Mouse (Mus musculus) gastrocnemius, adult 2 months (tissue): ENCODE data around the gene Tep1. TPM values are rescaled to one million over a fixed set of nuclear protein-coding genes. Genes with fewer than 3 reads are reported as not detected.
"Not testable (repeated sequence)": the region's sequence is repeated elsewhere in the genome, so short reads cannot be mapped to it uniquely, and the experiment has no call there.

Experiments used
- DNase-seq: peaks from one replicate; pipeline ENCODE4 v3.0.0; 2022
- H3K27ac ChIP-seq: fragments of 200-600 bp; 2 replicates; pipeline ENCODE4 v1.8.1; 2022; ENCODE audit warnings: mild to moderate bottlenecking
- H3K4me3 ChIP-seq: fragments of 200-600 bp; 2 replicates; pipeline ENCODE4 v1.8.1; 2022; ENCODE audit warnings: mild to moderate bottlenecking, moderate library complexity
- CTCF ChIP-seq: fragments of 200-600 bp; IDR thresholded peaks from 2 replicates; pipeline ENCODE4 v1.8.1; 2022; ENCODE audit warnings: antibody characterized with exemption, mild to moderate bottlenecking, moderate library complexity
- intact Hi-C: fragments of 180-260 bp; cut with DNase I; formaldehyde crosslinking; loops from one replicate; pipeline ENCODE4 v1.15.1; 2025
- total RNA-seq, 2 experiments: library from RNA; stranded (reverse); gene quantifications; 2 replicates each; pipeline ENCODE4 v1.2.3; 2021

Tep1 gene
- total RNA-seq, 2 experiments from 2014 or later = 6.6 to 9.5 TPM

GRCm38 (mm10) chr14:50855788-50856187, 14.6 kb downstream of the Tep1 start:
- intact Hi-C loops = no loop called here
- no peak overlapping the region for H3K4me3 ChIP-seq
- DNase-seq = no peak

GRCm38 (mm10) chr14:50837236-50837635, 33.1 kb downstream of the Tep1 start:
- peak; percentile 34 for DNase-seq
- no peak overlapping the region for H3K4me3 ChIP-seq
- H3K27ac ChIP-seq = no peak overlapping the region
- peak; percentile 42 for TF ChIP-seq CTCF
- intact Hi-C loops = no loop called here

More at GRCm38 (mm10) chr14:50855788-50856187, 14.6 kb downstream of the Tep1 start:
- H3K27ac ChIP-seq = no peak overlapping the region
- TF ChIP-seq CTCF = no peak

- no peak for TF ChIP-seq CTCF
- intact Hi-C loops = no loop called here
- H3K27ac ChIP-seq = no peak overlapping the region
- no peak for DNase-seq
- H3K4me3 ChIP-seq = no peak overlapping the region
Measured at GRCm38 (mm10) chr14:50834435-50834834, 35.9 kb downstream of the Tep1 start.

- H3K4me3 ChIP-seq = no peak overlapping the region
- no peak overlapping the region for H3K27ac ChIP-seq
- no peak for TF ChIP-seq CTCF
- intact Hi-C loops = no loop called here
- DNase-seq = no peak
Measured at GRCm38 (mm10) chr14:50833964-50834363, 36.4 kb downstream of the Tep1 start.

- no peak for TF ChIP-seq CTCF
- Histone ChIP-seq H3K4me3 (peak overlapping the region; percentile 37), H3K27ac (no peak overlapping the region)
- intact Hi-C loops = loop anchor here (10.0 kb wide), 1 partner anchor 65 kb away; no protein-coding TSS in a partner anchor
- DNase-seq = peak; percentile 41
Measured at GRCm38 (mm10) chr14:50829878-50830277, 40.5 kb downstream of the Tep1 start.

- Histone ChIP-seq H3K27ac (no peak overlapping the region), H3K4me3 (no peak overlapping the region)
- DNase-seq = no peak
- TF ChIP-seq CTCF = no peak
- intact Hi-C loops = loop anchor here (10.0 kb wide), 1 partner anchor 62 kb away; no protein-coding TSS in a partner anchor
Measured at GRCm38 (mm10) chr14:50826579-50826978, 43.8 kb downstream of the Tep1 start.

- DNase-seq = no peak
- no peak overlapping the region for H3K4me3 ChIP-seq
- no peak overlapping the region for H3K27ac ChIP-seq
- intact Hi-C loops = loop anchor here (10.0 kb wide), 1 partner anchor 59 kb away; no protein-coding TSS in a partner anchor
- no peak for TF ChIP-seq CTCF
Measured at GRCm38 (mm10) chr14:50824219-50824618, 46.1 kb downstream of the Tep1 start.

- peak; percentile 18; the same call in 1 of the 2 replicates for TF ChIP-seq CTCF
- Histone ChIP-seq H3K27ac (no peak overlapping the region), H3K4me3 (no peak overlapping the region)
- intact Hi-C loops = loop anchor here (10.0 kb wide), 1 partner anchor 58 kb away; no protein-coding TSS in a partner anchor
- no peak for DNase-seq
Measured at GRCm38 (mm10) chr14:50823240-50823639, 47.1 kb downstream of the Tep1 start.

- DNase-seq = no peak
- TF ChIP-seq CTCF = no peak
- intact Hi-C loops = no loop called here
- Histone ChIP-seq H3K27ac (no peak overlapping the region), H3K4me3 (no peak overlapping the region)
Measured at GRCm38 (mm10) chr14:50813060-50813459, 57.3 kb downstream of the Tep1 start.

GRCm38 (mm10) chr14:50807487-50808072, 62.8 kb downstream of the Tep1 start, which contains the start of the genes Ccnb1ip1 and Parp2:
Ccnb1ip1 (minus strand) TSS chr14:50807732.
Parp2 (plus strand) TSS chr14:50807841.
- peak; percentile 93 for DNase-seq
- no peak for TF ChIP-seq CTCF
- H3K27ac ChIP-seq = peak within 1 kb of the TSS; percentile 89
- H3K4me3 ChIP-seq = peak within 1 kb of the TSS; percentile 79
- intact Hi-C loops = loop anchor here (2.0 to 5.0 kb wide), 3 partner anchors 65 to 281 kb away; partner anchors contain the start of genes Pip4p1, Pnp and Tep1

GRCm38 (mm10) chr14:50806469-50806868, 63.9 kb downstream of the Tep1 start:
- Histone ChIP-seq H3K4me3 (peak overlapping the region; percentile 79), H3K27ac (peak overlapping the region; percentile 89)
- not testable (repeated sequence) for DNase-seq
- intact Hi-C loops = loop anchor here (2.0 to 5.0 kb wide), 3 partner anchors 66 to 282 kb away; partner anchors contain the start of genes Pip4p1, Pnp and Tep1

- DNase-seq = no peak
- intact Hi-C loops = loop anchor here (5.0 kb wide), 2 partner anchors 68 to 128 kb away; partner anchors contain the start of genes Pip4p1, Pnp and Tep1
- Histone ChIP-seq H3K27ac (no peak overlapping the region), H3K4me3 (no peak overlapping the region)
- TF ChIP-seq CTCF = no peak
Measured at GRCm38 (mm10) chr14:50804683-50805082, 65.7 kb downstream of the Tep1 start.

GRCm38 (mm10) chr14:50802843-50803562, 67.4 kb downstream of the Tep1 start:
- TF ChIP-seq CTCF = peak; percentile 49
- Histone ChIP-seq H3K27ac (no peak overlapping the region), H3K4me3 (no peak overlapping the region)
- DNase-seq = no peak
- intact Hi-C loops = no loop called here
